Mouse (Mus musculus): Measurements from ENCODE around the gene 4833427G06Rik. TPM values are rescaled to one million over a fixed set of nuclear protein-coding genes. Genes with fewer than 3 reads are reported as not detected.

4833427G06Rik gene
- not detected in 2 replicates for total RNA-seq (2023)

DNA sequence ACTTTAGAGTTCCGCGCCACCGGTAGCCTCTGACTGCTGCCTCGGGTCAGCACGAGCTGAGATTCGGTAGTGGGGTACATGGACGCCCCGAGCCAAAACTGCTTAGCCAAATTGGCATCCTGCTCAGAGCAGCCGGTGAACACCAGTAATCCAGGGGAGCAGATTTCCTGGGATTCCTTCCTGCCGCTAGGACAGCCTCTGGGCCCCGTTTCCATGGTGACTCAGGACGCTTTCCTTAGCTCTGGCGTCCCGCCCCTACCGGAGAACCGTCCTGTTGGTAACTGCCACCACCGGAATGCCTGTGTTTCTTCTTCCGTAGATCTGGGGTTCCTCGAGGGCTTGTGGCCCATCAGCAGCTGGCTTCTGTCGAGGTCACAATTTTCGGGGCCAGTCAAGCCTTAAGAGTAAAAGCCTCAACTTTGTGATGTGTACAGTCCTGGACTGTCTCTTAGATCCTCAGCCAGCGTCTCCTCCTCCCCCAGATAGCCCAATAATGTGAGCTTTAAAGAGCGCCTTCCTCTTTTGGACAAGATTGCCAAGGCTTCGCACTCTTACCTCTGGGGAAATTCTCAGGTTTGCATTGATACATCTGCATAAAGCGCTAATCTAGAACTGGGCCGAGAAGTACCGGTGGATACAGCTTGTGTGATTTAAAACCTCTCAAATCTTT, at the start of gene 4833427G06Rik:
TSS of gene 4833427G06Rik (minus strand) at position 323 of the 670 bp plus-strand sequence.

DNA sequence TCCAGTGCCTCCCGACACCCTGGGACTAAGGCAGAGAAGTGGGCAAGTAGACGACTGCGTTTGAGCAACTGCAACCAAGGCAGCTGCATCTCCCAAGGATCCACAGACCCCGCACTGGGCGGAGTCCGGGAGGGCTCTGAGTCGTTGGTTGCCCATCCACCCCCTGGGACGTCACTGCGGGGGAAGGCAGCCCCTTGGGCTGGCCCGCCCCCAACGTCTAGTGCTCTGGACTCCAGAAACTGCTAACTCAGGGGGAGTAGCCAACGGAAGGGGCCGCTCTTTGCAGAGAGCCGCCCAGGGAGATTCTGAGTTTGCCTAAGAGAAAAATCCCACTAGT, 24.9 kb downstream of the 4833427G06Rik start, which contains the start of gene Layn:
TSS of gene Layn (minus strand) at position 116 of the 337 bp plus-strand sequence.

DNA sequence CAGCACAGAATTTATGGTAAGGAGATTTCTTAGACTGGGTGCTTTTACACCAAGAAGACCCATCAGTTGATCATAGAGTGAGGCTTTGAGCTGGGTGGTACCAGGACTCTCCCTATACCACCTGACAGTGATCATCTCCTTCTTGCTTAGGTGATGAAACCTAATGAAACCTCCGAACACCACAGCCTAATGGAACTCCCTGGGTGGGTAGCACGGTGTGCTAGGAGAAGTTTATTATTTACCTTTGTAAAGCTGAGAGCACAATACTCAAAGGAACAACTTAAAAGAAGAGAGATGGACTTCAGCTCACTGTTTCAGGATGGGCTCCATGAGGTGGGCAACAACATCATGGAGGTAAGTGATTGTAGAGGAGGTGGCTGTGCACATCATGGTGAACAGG, 41.3 kb downstream of the 4833427G06Rik start, which contains the start of gene Btg4:
TSS of gene Btg4 (plus strand) at position 301 of the 400 bp plus-strand sequence.

Other genes starting within 250 kb of the 4833427G06Rik start
- 49.2 and 68.5 TPM in 2 replicates for gene Sik2, start 93.0 kb downstream of the 4833427G06Rik start, total RNA-seq (2023)
- not detected in 2 replicates for gene Btg4, start 41.2 kb downstream of the 4833427G06Rik start, total RNA-seq (2023)
- gene Layn, start 25.0 kb downstream of the 4833427G06Rik start, total RNA-seq (2023) = 2.3 and 4.4 TPM in 2 replicates
- gene Gm32742, start 63.4 kb upstream of the 4833427G06Rik start, total RNA-seq (2023) = not detected in 2 replicates
- gene Pou2af1, start 111.6 kb upstream of the 4833427G06Rik start, total RNA-seq (2023) = 2.0 and 7.6 TPM in 2 replicates
- gene Colca2, start 176.5 kb upstream of the 4833427G06Rik start, total RNA-seq (2023) = not detected in 2 replicates
- not detected in 2 replicates for gene 1810046K07Rik, start 226.8 kb upstream of the 4833427G06Rik start, total RNA-seq (2023)

Data from neutrophil, adult 65 days (primary cell).